Mouse (Mus musculus) ES-Bruce4 (cell line): ENCODE data around the gene Nfam1.

ENCODE experiments used
- CTCF ChIP-seq: IDR thresholded peaks from one replicate; pipeline ENCODE4 v1.8.1; 2011; ENCODE audit warnings: low read depth, low read length
- EP300 ChIP-seq: IDR thresholded peaks from 2 replicates; pipeline ENCODE4 v1.6.1; 2011; ENCODE audit warnings: low read depth, low read length; ENCODE audit not compliant: insufficient read depth
- POLR2A ChIP-seq: IDR thresholded peaks from one replicate; pipeline ENCODE4 v1.8.1; 2011; ENCODE audit warnings: low read length; ENCODE audit not compliant: insufficient read depth

GRCm38 (mm10) chr15:82983416-82984026 lies 49.6 kb downstream of the Nfam1 start:
- TF ChIP-seq CTCF (no peak), EP300 (no peak), POLR2A (no peak)
